Mouse (Mus musculus) lung, embryonic 14.5 days (tissue): ENCODE measurements at regions not wholly inside any gene's neighbourhood (a gene's known extent, or its start where the extent isn't known, plus 50 kb on each side); places are given as distances from the start of the nearest gene placed in this dataset.

Source experiments
- ATAC-seq: fragments of 200-750 bp; cut with Nextera tagmentation; 2 replicates; pipeline ENCODE4 v1.8.0; 2017; ENCODE audit warnings: mild to moderate bottlenecking, moderate TSS enrichment, moderate library complexity; ENCODE audit not compliant: insufficient read depth
- DNase-seq: peaks from one replicate; pipeline ENCODE4 v3.0.0-alpha.2; 2015
- H3K27ac ChIP-seq: fragments of 300-500 bp; sonication (generic); 2 replicates; pipeline ENCODE4 v1.5.1; 2014; ENCODE audit warnings: low read depth, mild to moderate bottlenecking, moderate library complexity
- H3K27me3 ChIP-seq: fragments of 300-500 bp; sonication (generic); 2 replicates; pipeline ENCODE4 v1.6.1; 2014; ENCODE audit warnings: low read length, control low read depth; ENCODE audit not compliant: insufficient read depth
- H3K36me3 ChIP-seq: fragments of 300-500 bp; sonication (generic); 2 replicates; pipeline ENCODE4 v1.6.1; 2014; ENCODE audit warnings: control low read depth; ENCODE audit not compliant: insufficient read depth
- H3K4me1 ChIP-seq: fragments of 300-500 bp; sonication (generic); 2 replicates; pipeline ENCODE4 v1.6.1; 2014; ENCODE audit warnings: antibody characterized with exemption, control low read depth; ENCODE audit not compliant: insufficient read depth
- H3K4me2 ChIP-seq: fragments of 300-500 bp; sonication (generic); 2 replicates; pipeline ENCODE4 v1.6.1; 2014; ENCODE audit warnings: mild to moderate bottlenecking
- H3K4me3 ChIP-seq: fragments of 300-500 bp; sonication (generic); 2 replicates; pipeline ENCODE4 v1.5.1; 2014; ENCODE audit warnings: low read depth, low read length
- H3K9ac ChIP-seq: fragments of 300-500 bp; sonication (generic); 2 replicates; pipeline ENCODE4 v1.6.1; 2014
- H3K9me3 ChIP-seq: fragments of 300-500 bp; sonication (generic); 2 replicates; pipeline ENCODE4 v1.6.1; 2016; ENCODE audit warnings: low read depth, low read length, control low read depth
- CTCF ChIP-seq: IDR thresholded peaks from 2 replicates; pipeline ENCODE4 v1.5.1; 2016; ENCODE audit warnings: antibody characterized with exemption, low read depth
- WGBS: fragments of 180-500 bp; shearing (Covaris S2); extraction: QIAGEN DNeasy Blood & Tissue Kit; methylation state at CpG from one replicate; pipeline ENCODE4 v1.1.7; 2014; 5-methylcytosine and 5-hydroxymethylcytosine counted together

DNA sequence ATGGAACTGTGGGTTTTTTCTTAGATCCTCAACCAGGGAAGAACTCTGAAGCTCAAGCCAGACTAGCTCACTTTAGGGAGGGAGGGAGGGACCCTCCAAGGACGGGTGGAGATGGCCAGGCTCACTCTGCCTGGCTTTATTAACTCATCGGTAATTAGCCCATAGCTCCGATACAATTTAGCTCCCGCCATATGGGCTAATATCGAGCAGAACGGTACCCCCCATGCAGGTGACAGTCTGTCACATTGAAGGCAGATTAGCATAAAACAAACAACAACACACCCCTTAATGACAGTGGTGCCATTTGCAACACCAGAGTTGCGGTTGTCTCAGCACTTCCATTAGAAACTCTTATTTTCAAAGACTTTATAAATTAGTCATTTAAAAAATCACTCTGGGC, 319.6 kb upstream of the Mki67 start:
- ATAC-seq (no peak), DNase-seq (no peak)
- no peak overlapping the region for H3K27ac ChIP-seq
- H3K4me1 ChIP-seq: no peaks in the 10 kb centered on the region
- no peaks in the 10 kb centered on the region for H3K36me3 ChIP-seq
- 47% methylated on average over 7 of the region's 7 CpGs for WGBS
- TF ChIP-seq CTCF: no peak
- no peak overlapping the region for H3K9ac ChIP-seq
- no peaks in the 10 kb centered on the region for H3K9me3 ChIP-seq
- no peaks in the 10 kb centered on the region for H3K27me3 ChIP-seq
- H3K4me3 ChIP-seq: no peak overlapping the region
- H3K4me2 ChIP-seq: no peak overlapping the region

- H3K27ac ChIP-seq: no peak overlapping the region
- H3K9ac ChIP-seq: no peak overlapping the region
- H3K4me1 ChIP-seq: no peaks in the 10 kb centered on the region
- no peak for TF ChIP-seq CTCF
- H3K36me3 ChIP-seq: no peaks in the 10 kb centered on the region
- H3K4me3 ChIP-seq: no peak overlapping the region
- ATAC-seq (no peak), DNase-seq (no peak)
- H3K9me3 ChIP-seq: no peaks in the 10 kb centered on the region
- H3K4me2 ChIP-seq: no peak overlapping the region
- 70% methylated on average over 5 of the region's 5 CpGs for WGBS
- H3K27me3 ChIP-seq: no peaks in the 10 kb centered on the region
Measured at GRCm38 (mm10) chr7:136038072-136038471, 321.9 kb upstream of the Mki67 start.

- Histone ChIP-seq H3K36me3 (no peaks in the 10 kb centered on the region), H3K9ac (no peak overlapping the region), H3K4me2 (no peak overlapping the region), H3K4me1 (no peaks in the 10 kb centered on the region), H3K27me3 (no peaks in the 10 kb centered on the region), H3K9me3 (no peaks in the 10 kb centered on the region), H3K4me3 (no peak overlapping the region), H3K27ac (no peak overlapping the region)
- DNase-seq (no peak), ATAC-seq (no peak)
- WGBS: 18% methylated on average over 2 of the region's 2 CpGs
- no peak for TF ChIP-seq CTCF
Measured at GRCm38 (mm10) chr7:136038906-136039305, 322.7 kb upstream of the Mki67 start.

DNA sequence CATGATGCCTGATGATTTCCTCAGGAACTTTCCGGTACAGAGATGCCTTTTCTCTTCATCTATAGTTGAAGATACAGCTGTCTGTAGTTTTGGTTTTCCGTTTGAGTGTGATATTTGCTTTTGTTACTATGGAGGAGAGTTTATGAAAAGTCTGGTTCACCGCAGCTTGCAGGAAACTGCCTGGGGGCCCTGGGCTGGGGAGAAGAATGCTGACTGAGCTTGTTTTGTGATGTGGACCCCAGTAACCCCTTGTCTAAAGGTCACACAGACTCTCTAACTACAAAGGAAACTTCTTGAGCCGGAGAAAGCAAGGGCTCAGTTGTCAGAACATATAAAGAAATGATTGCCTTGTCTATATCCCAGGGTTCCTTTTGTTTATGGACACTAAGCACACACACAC, 325.8 kb upstream of the Mki67 start:
- ATAC-seq (no peak), DNase-seq (no peak)
- Histone ChIP-seq H3K9me3 (no peaks in the 10 kb centered on the region), H3K36me3 (no peaks in the 10 kb centered on the region), H3K9ac (no peak overlapping the region), H3K27ac (no peak overlapping the region), H3K4me1 (peaks cover 10% of the 10 kb centered on the region), H3K27me3 (no peaks in the 10 kb centered on the region), H3K4me2 (no peak overlapping the region), H3K4me3 (no peak overlapping the region)
- TF ChIP-seq CTCF: no peak
- WGBS: 34% methylated on average over 4 of the region's 4 CpGs

DNA sequence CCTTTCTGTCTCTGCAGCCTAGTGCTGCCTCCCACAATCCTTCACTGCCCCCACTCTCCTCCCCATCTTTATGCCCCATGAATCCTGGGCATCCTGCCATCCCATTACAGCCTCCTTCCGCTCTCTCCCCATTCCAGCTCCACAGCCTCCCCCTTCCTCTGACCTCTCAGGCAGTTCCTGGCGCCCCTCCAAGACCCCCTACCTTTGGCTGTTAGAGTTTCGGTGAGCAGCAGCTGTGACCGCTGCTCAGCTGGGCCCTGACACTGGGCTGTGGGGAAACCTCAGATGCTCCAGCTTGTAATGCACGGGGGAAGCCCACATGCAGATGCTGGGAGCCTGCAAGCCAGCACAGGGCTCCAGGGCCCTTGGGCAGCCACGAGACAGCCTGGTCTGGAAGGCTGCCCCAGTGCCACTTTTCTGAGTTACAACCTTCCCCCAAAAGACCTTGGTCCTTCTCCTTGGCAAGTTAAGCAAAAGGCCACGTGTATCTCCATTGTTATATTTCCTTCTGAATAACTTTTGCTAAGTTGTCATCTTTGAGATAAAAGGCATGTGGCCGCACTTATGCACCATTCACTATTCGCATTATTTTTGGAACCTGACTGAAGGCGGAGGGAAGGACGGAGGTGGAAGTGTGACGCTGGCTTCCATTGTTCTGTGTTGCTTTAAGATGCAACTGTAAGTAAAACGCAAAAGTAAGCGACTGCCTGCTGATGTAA, 330.6 kb upstream of the Mki67 start:
- peak overlapping the region; percentile 39 for H3K4me2 ChIP-seq
- ATAC-seq: peak; percentile 82
- DNase-seq: peak; percentile 90
- no peaks in the 10 kb centered on the region for H3K27me3 ChIP-seq
- H3K4me3 ChIP-seq: no peak overlapping the region
- H3K9ac ChIP-seq: no peak overlapping the region
- peaks cover 22% of the 10 kb centered on the region for H3K4me1 ChIP-seq
- peak overlapping the region; percentile 93 for H3K27ac ChIP-seq
- WGBS: 13% methylated on average over 14 of the region's 14 CpGs
- H3K36me3 ChIP-seq: no peaks in the 10 kb centered on the region
- no peaks in the 10 kb centered on the region for H3K9me3 ChIP-seq
- TF ChIP-seq CTCF: no peak

DNA sequence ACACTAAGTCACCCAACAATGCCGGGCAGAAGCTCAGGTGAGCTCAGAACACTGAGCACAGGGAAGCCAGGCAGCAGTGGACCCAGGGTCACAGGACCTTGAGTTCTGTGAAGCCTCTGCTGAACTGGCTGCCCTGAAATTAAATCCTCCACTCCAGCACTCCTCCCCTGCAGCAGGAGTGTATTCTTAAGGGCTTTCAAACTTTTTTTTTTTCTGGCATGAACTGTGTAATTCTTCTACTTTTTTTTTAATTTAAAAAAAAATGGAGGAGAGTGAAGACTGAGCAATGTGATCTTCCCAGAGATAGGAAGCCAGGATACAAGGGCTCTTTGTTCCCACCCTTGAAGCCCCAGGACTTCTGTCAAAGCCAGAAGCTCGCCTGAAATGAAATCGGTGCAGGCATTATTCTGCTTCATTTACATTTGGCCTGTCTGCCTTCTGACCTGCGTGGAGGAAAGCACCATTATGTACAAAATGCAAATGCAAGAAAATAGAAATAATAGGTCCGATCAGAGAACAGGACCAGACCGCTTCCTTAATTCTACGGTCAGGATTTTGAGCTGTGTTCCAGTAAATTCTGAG, 331.3 kb upstream of the Mki67 start:
- DNase-seq: no peak
- 43% methylated on average over 7 of the region's 7 CpGs for WGBS
- peak overlapping the region; percentile 39 for H3K4me2 ChIP-seq

DNA sequence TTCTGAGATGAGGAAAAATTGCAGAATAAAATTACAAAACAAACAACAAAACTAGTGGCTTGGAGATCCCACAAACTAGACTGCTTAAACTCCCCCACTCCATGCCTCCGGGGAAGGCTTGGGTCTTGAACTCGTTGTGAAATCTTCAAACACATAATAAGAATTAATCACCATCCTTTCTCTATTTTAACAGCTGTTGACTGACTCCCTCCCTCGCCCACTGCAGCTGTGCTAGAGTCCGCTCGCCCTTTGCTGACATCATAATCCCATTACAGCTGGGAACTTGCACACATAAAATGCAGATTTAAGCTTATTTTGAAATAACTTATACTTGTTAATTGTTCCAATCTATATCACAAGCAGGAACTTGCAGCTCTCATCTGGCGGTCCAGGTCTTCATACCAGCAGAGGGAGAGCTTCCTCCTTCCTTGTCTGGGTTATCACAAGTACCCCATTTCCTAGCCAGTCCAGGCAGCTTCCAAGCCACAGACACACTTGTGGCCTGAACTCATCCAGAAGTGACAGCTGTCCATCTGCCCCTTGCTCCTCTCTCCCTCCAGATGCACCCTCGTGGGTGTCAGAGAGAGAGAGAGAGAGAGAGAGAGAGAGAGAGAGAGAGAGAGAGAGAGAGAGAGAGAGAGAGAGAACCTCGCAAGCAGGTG, 332.9 kb upstream of the Mki67 start:
- Histone ChIP-seq H3K4me2 (no peak overlapping the region), H3K9me3 (no peaks in the 10 kb centered on the region), H3K27me3 (no peaks in the 10 kb centered on the region), H3K36me3 (no peaks in the 10 kb centered on the region), H3K4me3 (no peak overlapping the region), H3K9ac (no peak overlapping the region), H3K4me1 (peaks cover 22% of the 10 kb centered on the region), H3K27ac (no peak overlapping the region)
- no peak for ATAC-seq
- peak; percentile 57 for DNase-seq
- TF ChIP-seq CTCF: no peak
- 26% methylated on average over 8 of the region's 8 CpGs for WGBS

More for the DNA sequence above, 331.3 kb upstream of the Mki67 start:
- H3K9ac ChIP-seq: no peak overlapping the region
- no peaks in the 10 kb centered on the region for H3K36me3 ChIP-seq
- H3K4me3 ChIP-seq: no peak overlapping the region
- H3K27me3 ChIP-seq: no peaks in the 10 kb centered on the region
- no peak for TF ChIP-seq CTCF
- H3K27ac ChIP-seq: peak overlapping the region; percentile 93
- peaks cover 22% of the 10 kb centered on the region for H3K4me1 ChIP-seq
- H3K9me3 ChIP-seq: no peaks in the 10 kb centered on the region
- ATAC-seq: no peak; the same call in 1 of the 2 replicates
